Mouse (Mus musculus) hindbrain, embryonic 10.5 days (tissue): ENCODE measurements at regions not wholly inside any gene's neighbourhood (a gene's known extent, or its start where the extent isn't known, plus 50 kb on each side); places are given as distances from the start of the nearest gene placed in this dataset.

Experiments
- DNase-seq: peaks from one replicate; pipeline ENCODE4 v3.0.0-alpha.2; 2017; ENCODE audit warnings: low spot score
- H3K27ac ChIP-seq: fragments of 300-500 bp; sonication (generic); 2 replicates; pipeline ENCODE4 v1.5.1; 2016; ENCODE audit warnings: mild to moderate bottlenecking, moderate library complexity
- H3K27me3 ChIP-seq: fragments of 300-500 bp; sonication (generic); 2 replicates; pipeline ENCODE4 v1.6.1; 2016; ENCODE audit warnings: mild to moderate bottlenecking; ENCODE audit not compliant: poor library complexity, insufficient read depth, severe bottlenecking
- H3K36me3 ChIP-seq: fragments of 300-500 bp; sonication (generic); 2 replicates; pipeline ENCODE4 v1.6.1; 2016; ENCODE audit warnings: mild to moderate bottlenecking, moderate library complexity
- H3K4me1 ChIP-seq: fragments of 300-500 bp; sonication (generic); replicated peaks from 2 replicates; pipeline ENCODE4 v1.6.1; 2016; ENCODE audit warnings: mild to moderate bottlenecking
- H3K4me3 ChIP-seq: fragments of 300-500 bp; sonication (generic); 2 replicates; pipeline ENCODE4 v1.5.1; 2016; ENCODE audit warnings: mild to moderate bottlenecking, moderate library complexity
- H3K9me3 ChIP-seq: fragments of 300-500 bp; sonication (generic); 2 replicates; pipeline ENCODE4 v1.6.1; 2016; ENCODE audit warnings: mild to moderate bottlenecking, moderate library complexity
- WGBS: fragments of 180-500 bp; shearing (Covaris S2); methylation state at CpG from one replicate; pipeline ENCODE4 v1.1.7; 2016; 5-methylcytosine and 5-hydroxymethylcytosine counted together

DNA sequence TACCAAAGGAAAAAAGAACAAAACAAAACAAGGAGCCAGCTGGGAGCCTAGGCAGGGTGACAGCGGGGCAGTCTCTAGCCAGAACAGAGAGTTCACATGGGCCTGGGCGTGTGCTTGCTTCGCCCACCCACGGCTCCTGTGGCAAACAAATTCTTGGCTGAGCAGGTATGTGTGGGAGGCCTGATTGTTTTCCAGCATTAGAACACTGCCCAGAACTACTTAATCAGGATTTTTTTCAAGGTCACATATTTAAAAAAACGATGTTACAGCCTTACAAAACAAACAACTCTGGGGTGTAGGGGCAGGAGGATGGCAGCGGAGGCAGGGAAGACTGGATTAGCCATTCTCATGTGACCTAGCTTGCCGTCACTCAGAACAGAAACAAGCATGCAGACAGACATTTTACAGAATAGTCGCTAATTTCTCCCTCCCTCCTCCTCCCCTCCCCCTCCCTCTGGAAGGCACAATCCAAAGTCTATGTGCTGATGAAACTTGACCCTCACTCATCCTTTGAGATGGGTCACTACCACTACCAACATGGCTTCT lies 189.5 kb upstream of the Klf14 start:
- Histone ChIP-seq H3K4me1 (0 out of 2 replicates have a peak, but pooled peaks cover 9% of the 10 kb centered on the region), H3K27ac (no peak overlapping the region), H3K4me3 (no peak overlapping the region), H3K36me3 (no peaks in the 10 kb centered on the region), H3K27me3 (0 out of 2 replicates have a peak, but pooled peaks cover 3% of the 10 kb centered on the region), H3K9me3 (no peaks in the 10 kb centered on the region)
- DNase-seq: no peak
- WGBS: 75% methylated on average over 8 of the region's 8 CpGs

DNA sequence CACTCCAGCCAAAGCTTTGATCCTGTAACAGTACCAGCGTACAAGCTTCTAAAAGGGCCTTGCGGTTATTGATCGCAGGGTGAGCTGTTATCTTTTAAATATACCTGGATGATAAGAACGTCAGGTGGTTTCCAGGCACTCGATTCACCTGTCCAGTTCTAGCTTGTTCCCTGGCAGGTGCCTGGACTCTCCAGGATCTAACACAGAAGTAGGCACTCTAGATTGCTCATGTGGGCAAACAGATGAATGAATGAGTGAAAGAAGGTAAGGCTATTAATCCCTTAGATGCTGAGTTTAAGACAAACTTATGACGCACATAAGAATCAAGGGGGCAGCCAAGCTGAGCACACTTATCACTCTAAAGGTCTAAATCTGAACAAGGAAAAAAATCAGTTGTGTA lies 190.3 kb upstream of the Klf14 start:
- Histone ChIP-seq H3K27ac (no peak overlapping the region), H3K4me1 (0 out of 2 replicates have a peak, but pooled peaks cover 5% of the 10 kb centered on the region), H3K4me3 (no peak overlapping the region), H3K36me3 (no peaks in the 10 kb centered on the region), H3K9me3 (no peaks in the 10 kb centered on the region), H3K27me3 (0 out of 2 replicates have a peak, but pooled peaks cover 3% of the 10 kb centered on the region)
- DNase-seq: no peak
- WGBS: 95% methylated on average over 6 of the region's 6 CpGs

GRCm38 (mm10) chr6:31150416-31150815 lies 191.5 kb upstream of the Klf14 start:
- no peak for DNase-seq
- no peak overlapping the region for H3K27ac ChIP-seq
- no peaks in the 10 kb centered on the region for H3K36me3 ChIP-seq
- 0 out of 2 replicates have a peak, but pooled peaks cover 5% of the 10 kb centered on the region for H3K4me1 ChIP-seq
- H3K4me3 ChIP-seq: no peak overlapping the region
- no peaks in the 10 kb centered on the region for H3K9me3 ChIP-seq
- 85% methylated on average over 8 of the region's 8 CpGs for WGBS
- H3K27me3 ChIP-seq: 0 out of 2 replicates have a peak, but pooled peaks cover 3% of the 10 kb centered on the region

GRCm38 (mm10) chr6:31155857-31156256 lies 197.0 kb upstream of the Klf14 start:
- H3K4me1 ChIP-seq: peaks cover 12% of the 10 kb centered on the region
- H3K9me3 ChIP-seq: no peaks in the 10 kb centered on the region
- no peak overlapping the region for H3K27ac ChIP-seq
- H3K4me3 ChIP-seq: no peak overlapping the region
- WGBS: 28% methylated on average over 5 of the region's 5 CpGs
- H3K27me3 ChIP-seq: no peaks in the 10 kb centered on the region
- DNase-seq: peak; percentile 45
- no peaks in the 10 kb centered on the region for H3K36me3 ChIP-seq

DNA sequence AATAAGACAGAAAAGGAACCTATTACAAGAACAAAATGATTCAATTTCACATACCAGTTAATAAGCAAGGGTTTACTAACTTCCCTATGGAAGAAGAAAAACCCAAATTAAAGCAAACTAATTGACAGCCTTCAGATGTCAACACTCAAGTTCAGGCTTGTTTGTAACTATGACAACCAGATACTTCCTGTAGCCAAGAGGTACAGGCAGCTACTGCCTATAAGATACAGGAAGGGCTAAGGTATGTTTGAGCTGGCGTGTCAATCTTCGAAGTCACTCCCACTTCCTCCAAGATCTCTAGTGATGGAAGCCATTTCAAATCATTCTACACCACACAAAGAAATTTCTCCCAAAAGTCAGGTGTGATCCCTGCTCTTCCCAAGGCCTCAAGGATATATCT lies 198.1 kb upstream of the Klf14 start:
- H3K36me3 ChIP-seq: no peaks in the 10 kb centered on the region
- no peak overlapping the region for H3K4me3 ChIP-seq
- H3K9me3 ChIP-seq: no peaks in the 10 kb centered on the region
- WGBS: 91% methylated on average over 2 of the region's 2 CpGs
- H3K27me3 ChIP-seq: no peaks in the 10 kb centered on the region
- peaks cover 20% of the 10 kb centered on the region for H3K4me1 ChIP-seq
- DNase-seq: no peak
- H3K27ac ChIP-seq: no peak overlapping the region

DNA sequence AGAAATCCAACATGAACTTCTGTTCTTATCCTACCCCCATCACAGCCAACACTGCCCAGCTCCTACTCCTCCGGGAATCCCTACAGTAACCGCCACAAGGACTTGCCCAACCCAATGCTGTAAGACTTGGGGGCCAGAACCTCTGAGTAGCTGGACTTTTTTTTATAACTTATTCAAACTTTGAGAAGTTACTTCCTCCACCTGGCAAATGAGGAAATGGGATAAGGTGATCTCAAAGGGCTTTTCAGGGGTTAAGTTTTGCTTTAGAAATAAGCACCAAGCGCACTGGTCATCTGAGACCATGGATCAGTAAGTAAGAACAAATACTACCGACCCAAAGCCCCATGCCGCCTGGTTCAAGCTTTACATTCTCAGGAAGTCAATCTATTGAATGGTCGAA lies 198.6 kb upstream of the Klf14 start:
- no peaks in the 10 kb centered on the region for H3K27me3 ChIP-seq
- H3K9me3 ChIP-seq: no peaks in the 10 kb centered on the region
- H3K4me3 ChIP-seq: no peak overlapping the region
- H3K4me1 ChIP-seq: peaks cover 20% of the 10 kb centered on the region
- no peaks in the 10 kb centered on the region for H3K36me3 ChIP-seq
- WGBS: 78% methylated on average over 6 of the region's 6 CpGs
- no peak for DNase-seq
- H3K27ac ChIP-seq: no peak overlapping the region

GRCm38 (mm10) chr6:31158648-31159047 lies 199.8 kb upstream of the Klf14 start:
- WGBS: 83% methylated on average over 7 of the region's 7 CpGs
- H3K36me3 ChIP-seq: no peaks in the 10 kb centered on the region
- no peaks in the 10 kb centered on the region for H3K27me3 ChIP-seq
- H3K27ac ChIP-seq: no peak overlapping the region
- peaks cover 20% of the 10 kb centered on the region for H3K4me1 ChIP-seq
- H3K9me3 ChIP-seq: no peaks in the 10 kb centered on the region
- DNase-seq: no peak
- no peak overlapping the region for H3K4me3 ChIP-seq

- 65% methylated on average over 8 of the region's 8 CpGs for WGBS
- no peaks in the 10 kb centered on the region for H3K9me3 ChIP-seq
Observed at GRCm38 (mm10) chr6:31159240-31159639, 200.4 kb upstream of the Klf14 start.

DNA sequence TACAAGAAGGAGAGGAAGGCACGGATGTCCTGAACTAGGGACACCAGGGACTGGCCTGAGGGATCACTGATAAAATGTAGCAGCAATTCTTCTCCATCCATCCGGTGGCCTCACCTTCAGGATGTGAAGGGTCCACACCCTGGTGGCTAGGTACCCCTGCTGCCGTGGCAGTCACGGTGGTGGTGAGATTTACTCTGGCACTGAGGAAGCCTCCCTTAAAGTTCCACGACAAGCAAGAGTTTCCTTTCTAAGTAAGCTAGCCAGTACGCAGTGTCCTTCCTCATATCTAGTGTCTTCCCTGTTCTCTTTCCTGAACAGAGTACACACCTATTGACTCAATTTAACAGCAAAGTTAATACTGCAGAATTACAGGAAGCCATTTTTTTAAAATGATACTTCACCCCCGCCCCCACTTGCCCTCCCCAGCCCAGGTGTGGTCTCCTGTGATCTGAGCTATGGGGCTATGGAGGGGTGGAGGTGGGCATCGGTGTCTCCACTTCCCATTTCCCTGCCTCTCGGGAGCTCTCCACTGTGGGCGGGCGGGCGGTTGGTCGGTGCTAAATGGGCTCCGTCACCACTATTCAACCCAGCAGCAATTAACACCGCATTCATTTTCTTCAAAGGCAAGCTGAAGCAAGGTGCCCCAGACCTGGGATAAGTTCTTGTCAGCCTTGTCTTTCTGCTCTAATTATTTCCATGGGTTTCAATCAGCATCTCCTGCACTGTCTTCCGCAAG lies 201.2 kb upstream of the Klf14 start:
- H3K36me3 ChIP-seq: no peaks in the 10 kb centered on the region
- no peaks in the 10 kb centered on the region for H3K27me3 ChIP-seq
- no peak for DNase-seq
- peaks cover 20% of the 10 kb centered on the region for H3K4me1 ChIP-seq
- 80% methylated on average over 16 of the region's 16 CpGs for WGBS
- no peaks in the 10 kb centered on the region for H3K9me3 ChIP-seq
- no peak overlapping the region for H3K4me3 ChIP-seq
- no peak overlapping the region for H3K27ac ChIP-seq

More at GRCm38 (mm10) chr6:31159240-31159639, 200.4 kb upstream of the Klf14 start:
- Histone ChIP-seq H3K4me1 (peaks cover 20% of the 10 kb centered on the region), H3K27me3 (no peaks in the 10 kb centered on the region), H3K27ac (peak overlapping the region; percentile 59), H3K36me3 (no peaks in the 10 kb centered on the region), H3K4me3 (no peak overlapping the region)
- no peak for DNase-seq

- no peaks in the 10 kb centered on the region for H3K9me3 ChIP-seq
- DNase-seq: peak; percentile 30
- 75% methylated on average over 22 of the region's 22 CpGs for whole genome bisulfite sequencing
Observed at GRCm38 (mm10) chr6:31161445-31162340, 202.8 kb upstream of the Klf14 start.

DNA sequence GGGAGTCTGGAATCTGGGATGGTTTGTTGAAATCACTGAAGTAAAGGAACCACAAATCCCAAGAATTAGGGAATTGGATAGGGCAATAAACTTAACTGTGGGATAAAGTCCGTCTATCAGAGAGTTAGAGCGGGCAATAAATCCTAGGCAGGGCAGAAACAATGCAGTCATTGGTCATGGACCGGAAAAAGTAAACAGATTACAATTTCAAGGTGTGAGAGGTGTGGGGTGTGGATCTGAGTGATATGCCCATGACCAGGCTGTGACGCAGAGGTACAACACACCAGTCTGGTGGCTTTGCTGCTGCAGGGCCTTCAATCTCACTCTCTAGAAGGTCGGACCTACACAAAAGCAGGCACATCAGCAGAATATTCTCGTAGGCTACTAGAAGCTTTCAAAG lies 206.1 kb upstream of the Klf14 start:
- Histone ChIP-seq H3K27me3 (no peaks in the 10 kb centered on the region), H3K4me1 (peaks cover 13% of the 10 kb centered on the region), H3K9me3 (no peaks in the 10 kb centered on the region), H3K27ac (no peak overlapping the region), H3K4me3 (no peak overlapping the region), H3K36me3 (no peaks in the 10 kb centered on the region)
- WGBS: 90% methylated on average over 6 of the region's 6 CpGs
- no peak for DNase-seq

More at GRCm38 (mm10) chr6:31161445-31162340, 202.8 kb upstream of the Klf14 start:
- Histone ChIP-seq H3K27me3 (no peaks in the 10 kb centered on the region), H3K27ac (peak overlapping the region; percentile 50; the same call in 1 of the 2 replicates), H3K4me3 (no peak overlapping the region), H3K4me1 (peaks cover 20% of the 10 kb centered on the region), H3K36me3 (no peaks in the 10 kb centered on the region)

GRCm38 (mm10) chr6:31166347-31166746 lies 207.5 kb upstream of the Klf14 start:
- Histone ChIP-seq H3K27ac (no peak overlapping the region), H3K27me3 (no peaks in the 10 kb centered on the region), H3K36me3 (no peaks in the 10 kb centered on the region), H3K4me1 (peaks cover 4% of the 10 kb centered on the region), H3K9me3 (no peaks in the 10 kb centered on the region), H3K4me3 (no peak overlapping the region)
- 76% methylated on average over 8 of the region's 8 CpGs for WGBS
- no peak for DNase-seq

DNA sequence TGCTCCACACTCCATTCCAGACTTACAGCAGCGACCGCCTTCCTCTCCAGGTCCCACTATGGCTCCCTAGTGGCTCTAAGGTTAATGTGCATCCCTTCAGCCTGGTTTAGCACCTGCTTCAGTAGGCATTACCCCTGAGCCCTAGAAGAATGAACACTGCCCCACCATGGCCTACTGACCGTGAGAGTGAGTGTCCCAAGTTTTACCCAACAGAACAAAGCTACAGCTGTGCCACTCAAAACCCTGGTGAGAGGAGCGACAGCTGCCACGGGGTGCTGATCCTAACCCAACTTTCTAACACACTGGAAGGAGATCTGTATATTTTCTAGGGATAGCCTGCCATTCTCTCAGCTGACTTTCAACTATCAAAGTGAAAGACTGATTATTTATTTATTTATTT lies 208.9 kb upstream of the Klf14 start:
- no peak for DNase-seq
- WGBS: 86% methylated on average over 5 of the region's 5 CpGs
- Histone ChIP-seq H3K9me3 (no peaks in the 10 kb centered on the region), H3K36me3 (no peaks in the 10 kb centered on the region), H3K27me3 (no peaks in the 10 kb centered on the region), H3K4me1 (no peaks in the 10 kb centered on the region), H3K27ac (no peak overlapping the region), H3K4me3 (no peak overlapping the region)
